7 mouse cellular contexts compared by ENCODE assay signal in genomic region chr1:65112031-65112806, GRCm38 (mm10). TPM values are rescaled to one million over a fixed set of nuclear protein-coding genes. Genes with fewer than 3 reads are reported as not detected.
A peak's percentile ranks its signal among the peaks of the same experiment; 100 is the strongest.
DNase-seq lines count a peak whose midpoint lies in the region; ATAC-seq lines count a peak whose summit lies in the region.

No protein-coding gene starts in this region.

- no peaks in the 10 kb centered on the region for H3K36me3 ChIP-seq in hindbrain, embryonic 15.5 days

- 12% methylated on average over 8 of the region's 8 CpGs for WGBS in hindbrain, embryonic 15.5 days

- peak; percentile 92 for ATAC-seq in frontal cortex, adult (ENCODE audit: low TSS enrichment)
- peak; percentile 65; the same call in 1 of the 2 replicates for ATAC-seq in hindbrain, embryonic 15.5 days (ENCODE audit: low FRiP score, low read depth)

- no peaks in the 10 kb centered on the region for H3K9me3 ChIP-seq in hindbrain, embryonic 15.5 days

- H3K4me1 ChIP-seq in hindbrain, embryonic 15.5 days (replicated peaks), result peaks cover 8% of the 10 kb centered on the region; the same call in 1 of the 2 replicates

- no peak overlapping the region for H3K27ac ChIP-seq in hindbrain, embryonic 15.5 days (replicated peaks)

- H3K4me3 ChIP-seq in hindbrain, embryonic 15.5 days, result 0 out of 2 replicates have a peak overlapping the region, but pooled peaks have one; percentile 6

- DNase-seq in WW6 (ENCODE audit: low read depth, low spot score), result peak; percentile 55
- DNase-seq in cerebellum, adult 8-10 months, result peak; percentile 69
- peak; percentile 63 for DNase-seq in left cerebral cortex, adult 11 months (ENCODE audit: low spot score)
- DNase-seq in lung, postnatal 36 days, result peak; percentile 90
- DNase-seq in right cerebral cortex, adult 2 months (ENCODE audit: low spot score in 2 of 2), result peak; percentile 63 to 84

- no peak overlapping the region for H3K9ac ChIP-seq in hindbrain, embryonic 15.5 days

- no peaks in the 10 kb centered on the region for H3K27me3 ChIP-seq in hindbrain, embryonic 15.5 days

- peak overlapping the region; percentile 45 for H3K4me2 ChIP-seq in hindbrain, embryonic 15.5 days

RNA-seq across cellular contexts. Expression of gene Gm28845, which starts 7.1 kb away (rescaled TPM):
- not detected in 2 replicates for polyA plus RNA-seq in hindbrain, embryonic 15.5 days (2015; fragmentation: Nextera tagmentation; extraction: Ambion mirVana)

RNA-seq across cellular contexts. Expression of gene Cryga, which starts 9.0 kb away (rescaled TPM):
- 0.26 TPM in 1 of 2 replicates, not detected in the other for polyA plus RNA-seq in hindbrain, embryonic 15.5 days (2015; fragmentation: Nextera tagmentation; extraction: Ambion mirVana)

RNA-seq across cellular contexts. Expression of gene D630023F18Rik, which starts 10.8 kb away (rescaled TPM):
- polyA plus RNA-seq in hindbrain, embryonic 15.5 days (2015; fragmentation: Nextera tagmentation; extraction: Ambion mirVana), result 2.0 and 2.4 TPM in 2 replicates

RNA-seq across cellular contexts. Expression of gene Crygb, which starts 30.1 kb away (rescaled TPM):
- polyA plus RNA-seq in hindbrain, embryonic 15.5 days (2015; fragmentation: Nextera tagmentation; extraction: Ambion mirVana), result 0.43 and 0.54 TPM in 2 replicates

RNA-seq across cellular contexts. Expression of gene Crygc, which starts 38.7 kb away (rescaled TPM):
- not detected in 2 replicates for polyA plus RNA-seq in hindbrain, embryonic 15.5 days (2015; fragmentation: Nextera tagmentation; extraction: Ambion mirVana)
